Mouse (Mus musculus) macrophage (primary cell): ENCODE data around the gene Cnpy4. TPM values are rescaled to one million over a fixed set of nuclear protein-coding genes. Genes with fewer than 3 reads are reported as not detected.
A peak's percentile ranks its signal among the peaks of the same experiment; 100 is the strongest.

Source experiments
- H3K27ac ChIP-seq: fragments of 350-480 bp; formaldehyde crosslinking; 2 replicates; pipeline ENCODE4 v1.9.0; 2021
- H3K36me3 ChIP-seq: fragments of 350-480 bp; formaldehyde crosslinking; 2 replicates; pipeline ENCODE4 v1.9.0; 2021; ENCODE audit errors: inconsistent target
- H3K4me3 ChIP-seq: fragments of 350-480 bp; formaldehyde crosslinking; 2 replicates; pipeline ENCODE4 v1.9.0; 2021; ENCODE audit errors: inconsistent target
- H3K79me2 ChIP-seq: fragments of 350-480 bp; formaldehyde crosslinking; 2 replicates; pipeline ENCODE4 v1.9.0; 2021; ENCODE audit errors: inconsistent target
- WGBS: methylation state at CpG from one replicate; pipeline ENCODE4 v1.1.7; 2026; ENCODE audit warnings: inconsistent platforms; ENCODE audit not compliant: missing documents; 5-methylcytosine and 5-hydroxymethylcytosine counted together
- polyA plus RNA-seq: library from polyadenylated mRNA; stranded (reverse); fragments of 250-400 nt; gene quantifications from 3 replicates; pipeline ENCODE4 v1.2.4, GENCODE M21; 2018; ENCODE audit warnings: inconsistent platforms

The Cnpy4 gene
- polyA plus RNA-seq, 1 experiment from 2014 or later = 16.0 TPM

DNA sequence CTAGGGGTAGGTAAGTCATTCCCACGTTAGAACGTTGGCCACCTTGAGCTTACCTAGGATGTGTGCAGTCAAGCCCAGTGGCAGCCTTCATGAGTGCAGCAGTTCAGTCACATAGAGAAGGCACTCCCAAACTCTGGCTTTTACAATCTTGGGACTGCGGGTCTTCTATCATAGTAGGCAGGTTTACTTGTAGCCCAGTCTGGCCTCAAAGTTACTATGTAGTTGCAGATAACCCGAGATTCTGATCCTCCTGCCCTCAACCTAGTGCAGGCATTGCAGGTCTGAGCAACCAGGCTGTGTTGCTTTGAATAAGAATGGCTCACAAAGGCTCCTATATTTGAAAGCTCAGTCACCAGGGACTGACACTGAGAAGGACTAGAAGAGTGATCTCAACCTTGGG, 39.2 kb downstream of the Cnpy4 start:
- Histone ChIP-seq H3K36me3 (no peaks in the 10 kb centered on the region), H3K4me3 (no peak overlapping the region), H3K79me2 (peaks cover 15% of the 10 kb centered on the region; the same call in 1 of the 2 replicates), H3K27ac (peak overlapping the region; percentile 79)
- 17% methylated on average over 4 of the region's 4 CpGs for WGBS

DNA sequence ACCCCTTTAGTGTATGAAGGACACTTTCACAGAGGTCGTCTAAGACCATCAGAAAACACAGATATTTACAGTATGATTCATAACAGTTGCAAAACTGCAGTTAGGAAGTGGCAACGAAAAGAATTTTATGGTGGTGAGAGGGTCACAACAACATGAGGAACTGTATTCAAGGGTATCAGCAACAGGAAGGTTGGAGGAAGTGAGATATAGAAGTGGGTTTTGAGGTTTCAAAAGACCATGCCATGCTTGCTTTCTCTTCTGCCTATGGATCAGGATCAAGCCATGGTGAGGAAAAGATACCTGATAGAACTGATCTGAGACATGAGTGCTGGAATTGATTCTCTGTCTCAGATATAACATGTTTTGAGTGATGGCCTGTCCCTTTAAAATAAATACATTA, 40.1 kb downstream of the Cnpy4 start:
- Histone ChIP-seq H3K36me3 (no peaks in the 10 kb centered on the region), H3K79me2 (peaks cover 15% of the 10 kb centered on the region; the same call in 1 of the 2 replicates), H3K27ac (peak overlapping the region; percentile 79), H3K4me3 (no peak overlapping the region)
- WGBS = 0% methylated on average over 2 of the region's 2 CpGs

DNA sequence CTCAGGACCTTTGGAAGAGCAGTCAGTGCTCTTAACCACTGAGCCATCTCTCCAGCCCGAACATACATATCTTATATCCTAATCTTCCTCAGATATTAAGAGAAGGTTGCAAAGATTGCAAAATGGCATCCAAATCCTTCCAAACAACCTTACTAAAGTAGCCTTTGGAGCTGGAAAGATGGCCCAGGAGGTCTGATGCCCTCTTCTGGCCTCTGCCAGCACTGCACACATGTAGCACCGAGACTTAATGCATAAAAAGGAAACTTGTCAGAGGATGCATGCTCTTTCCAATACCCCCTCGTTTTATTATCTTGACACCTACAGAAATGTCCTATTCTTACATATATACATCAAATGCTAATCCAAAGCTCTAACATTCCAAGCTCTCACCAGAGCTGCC, 40.7 kb downstream of the Cnpy4 start:
- no peak overlapping the region for H3K4me3 ChIP-seq
- H3K27ac ChIP-seq = peak overlapping the region; percentile 79
- peaks cover 15% of the 10 kb centered on the region; the same call in 1 of the 2 replicates for H3K79me2 ChIP-seq
- H3K36me3 ChIP-seq = no peaks in the 10 kb centered on the region
- 29% methylated on average over 3 of the region's 3 CpGs for WGBS

DNA sequence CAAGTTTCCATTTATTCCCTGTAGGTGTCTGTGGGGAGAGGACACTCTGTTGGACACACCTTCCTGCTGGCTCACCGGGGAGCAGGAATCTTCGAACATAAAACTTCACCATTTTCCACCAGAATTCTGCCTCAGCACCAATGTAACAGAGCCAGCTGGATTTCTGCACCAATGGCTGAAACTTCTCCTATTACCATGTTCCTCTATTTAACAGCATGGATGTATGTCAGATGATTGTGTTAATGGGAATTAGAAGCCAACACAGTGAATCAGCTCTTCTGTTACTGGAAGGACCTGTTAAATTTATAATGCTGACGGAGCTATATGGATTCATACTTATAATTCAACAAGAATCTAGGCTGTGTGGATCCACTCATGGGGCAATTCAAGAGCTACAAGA, 42.2 kb downstream of the Cnpy4 start:
- Histone ChIP-seq H3K4me3 (peak overlapping the region; percentile 8; the same call in 1 of the 2 replicates), H3K27ac (peak overlapping the region; percentile 79)
- 54% methylated on average over 3 of the region's 3 CpGs for WGBS

DNA sequence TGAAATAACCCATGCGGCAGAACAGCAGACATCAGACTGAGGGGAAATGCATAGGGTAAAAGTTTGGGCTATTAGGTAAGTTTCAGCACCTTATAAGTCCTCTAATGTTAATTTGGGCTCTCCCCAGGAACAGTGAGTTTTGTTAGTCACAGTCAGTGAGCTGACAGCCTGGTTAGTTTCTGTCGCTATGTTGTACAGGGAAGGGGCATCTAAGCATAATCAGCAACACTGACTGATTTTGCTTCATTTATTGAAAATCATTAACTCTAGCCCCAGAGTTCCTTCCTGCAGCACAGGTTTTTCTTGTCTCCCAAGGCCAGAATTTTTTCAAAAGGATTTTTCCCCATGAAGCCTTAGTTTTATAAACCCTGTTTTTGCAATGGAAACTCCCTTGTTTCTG, 46.5 kb downstream of the Cnpy4 start:
- H3K4me3 ChIP-seq = no peak overlapping the region
- no peaks in the 10 kb centered on the region for H3K36me3 ChIP-seq
- 93% methylated on average over 2 of the region's 2 CpGs for WGBS
- H3K79me2 ChIP-seq = no peaks in the 10 kb centered on the region; the same call in 1 of the 2 replicates
- no peak overlapping the region for H3K27ac ChIP-seq

More for the DNA sequence above, 42.2 kb downstream of the Cnpy4 start:
- Histone ChIP-seq H3K36me3 (no peaks in the 10 kb centered on the region), H3K79me2 (peaks cover 8% of the 10 kb centered on the region; the same call in 1 of the 2 replicates)

DNA sequence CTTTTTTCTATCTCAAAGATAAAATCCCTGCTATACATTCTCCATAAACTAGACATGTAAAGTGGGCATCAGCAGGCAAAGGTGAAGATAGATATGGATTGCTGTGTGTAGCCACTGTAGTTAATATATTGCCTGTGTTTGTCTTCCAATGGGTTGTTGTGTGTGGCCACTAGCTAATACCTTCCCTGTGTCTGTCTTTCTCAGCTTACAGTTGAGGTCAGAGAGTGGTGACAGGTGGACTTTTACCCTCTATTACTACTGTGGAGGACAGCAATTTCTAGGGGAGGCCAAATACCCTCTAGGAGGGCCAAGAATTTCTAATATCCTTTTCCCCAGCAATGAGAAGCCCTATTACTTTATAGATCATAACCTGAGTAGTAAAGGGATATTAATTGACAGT, 46.9 kb downstream of the Cnpy4 start:
- Histone ChIP-seq H3K79me2 (no peaks in the 10 kb centered on the region; the same call in 1 of the 2 replicates), H3K27ac (no peak overlapping the region), H3K36me3 (no peaks in the 10 kb centered on the region), H3K4me3 (no peak overlapping the region)

DNA sequence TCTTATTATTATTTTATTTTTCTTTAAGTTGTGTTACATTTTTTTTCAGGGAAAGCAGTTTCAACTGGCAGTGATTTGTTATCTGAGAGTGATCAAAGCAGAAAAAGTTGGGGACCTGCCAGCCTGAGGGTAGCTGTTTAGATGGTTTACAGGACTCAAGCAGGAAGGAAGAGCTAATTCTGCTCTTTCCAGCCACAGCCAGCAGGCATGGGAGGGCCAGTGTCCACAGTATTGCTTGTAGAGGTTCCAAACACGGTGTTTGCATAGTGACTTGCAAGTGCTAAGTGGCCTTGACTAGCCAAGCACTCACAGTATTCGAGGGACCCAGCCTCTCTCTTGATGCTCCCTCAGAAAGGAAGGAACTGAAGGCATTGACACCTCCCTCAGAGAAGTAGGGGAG, 54.2 kb downstream of the Cnpy4 start:
- no peaks in the 10 kb centered on the region for H3K36me3 ChIP-seq
- H3K4me3 ChIP-seq = no peak overlapping the region
- no peaks in the 10 kb centered on the region for H3K79me2 ChIP-seq
- 6% methylated on average over 2 of the region's 2 CpGs for WGBS
- H3K27ac ChIP-seq = no peak overlapping the region

Other genes with a start within 250 kb of the Cnpy4 start
- not detected in 3 replicates for gene Gjc3, start 224.4 kb upstream of the Cnpy4 start, polyA plus RNA-seq
- not detected in 3 replicates for gene Azgp1, start 206.0 kb upstream of the Cnpy4 start, polyA plus RNA-seq
- gene Smok3a, start 166.2 kb upstream of the Cnpy4 start, polyA plus RNA-seq = not detected in 3 replicates
- gene Smok3b, start 166.1 kb upstream of the Cnpy4 start, polyA plus RNA-seq = not detected in 3 replicates
- not detected in 3 replicates for gene Smok3c, start 134.3 kb upstream of the Cnpy4 start, polyA plus RNA-seq
- gene Zkscan1, start 102.4 kb upstream of the Cnpy4 start, polyA plus RNA-seq = 6.8 to 8.7 TPM (median 6.9 TPM) in 3 replicates
- gene Zscan21, start 70.6 kb upstream of the Cnpy4 start, polyA plus RNA-seq = 9.8 to 15.5 TPM (median 15.2 TPM) in 3 replicates
- 2.2 to 3.5 TPM (median 2.5 TPM) in 3 replicates for gene Zfp113, start 31.7 kb upstream of the Cnpy4 start, polyA plus RNA-seq
- 66.2 to 101 TPM (median 71.0 TPM) in 3 replicates for gene Cops6, start 26.4 kb upstream of the Cnpy4 start, polyA plus RNA-seq
- gene Ap4m1, start 15.5 kb upstream of the Cnpy4 start, polyA plus RNA-seq = 10.2 to 20.8 TPM (median 13.0 TPM) in 3 replicates
- gene Mcm7, start 15.1 kb upstream of the Cnpy4 start, polyA plus RNA-seq = 7.1 to 61.8 TPM (median 13.3 TPM) in 3 replicates
- 21.9 to 33.7 TPM (median 32.0 TPM) in 3 replicates for gene Taf6, start within 50 bp of the Cnpy4 start, polyA plus RNA-seq
- gene Mblac1, start 6.8 kb downstream of the Cnpy4 start, polyA plus RNA-seq = 3.3 to 5.8 TPM (median 5.4 TPM) in 3 replicates
- 21.3 to 30.2 TPM (median 28.7 TPM) in 3 replicates for gene Nxpe5, start 38.4 kb downstream of the Cnpy4 start, polyA plus RNA-seq
- 32.5 to 106 TPM (median 78.4 TPM) in 3 replicates for gene Lamtor4, start 68.0 kb downstream of the Cnpy4 start, polyA plus RNA-seq
- gene BC037034, start 76.5 kb downstream of the Cnpy4 start, polyA plus RNA-seq = 25.8 to 46.6 TPM (median 43.8 TPM) in 3 replicates
- gene Gal3st4, start 85.4 kb downstream of the Cnpy4 start, polyA plus RNA-seq = 0.12 TPM in 1 of 3 replicates, not detected in the others
- not detected in 3 replicates for gene Gm43720, start 92.5 kb downstream of the Cnpy4 start, polyA plus RNA-seq
- 0.14 to 0.54 TPM (median 0.29 TPM) in 3 replicates for gene Gpc2, start 92.5 kb downstream of the Cnpy4 start, polyA plus RNA-seq
- gene Stag3, start 92.8 kb downstream of the Cnpy4 start, polyA plus RNA-seq = 0.19 to 0.41 TPM (median 0.29 TPM) in 3 replicates
- 0.26 to 0.96 TPM (median 0.36 TPM) in 3 replicates for gene Pvrig, start 154.5 kb downstream of the Cnpy4 start, polyA plus RNA-seq